Mouse (Mus musculus) forebrain, embryonic 15.5 days (tissue): Measurements from ENCODE around the gene Tpcn1. TPM values are rescaled to one million over a fixed set of nuclear protein-coding genes. Genes with fewer than 3 reads are reported as not detected.

Experiments
- ATAC-seq: fragments of 200-750 bp; cut with Nextera tagmentation; replicated peaks from 2 replicates; pipeline ENCODE4 v1.8.0; 2017; ENCODE audit warnings: mild to moderate bottlenecking, moderate TSS enrichment, moderate library complexity
- H3K27ac ChIP-seq: fragments of 300-500 bp; sonication (generic); replicated peaks from 2 replicates; pipeline ENCODE4 v1.5.1; 2015; ENCODE audit warnings: mild to moderate bottlenecking, inconsistent platforms
- H3K27me3 ChIP-seq: fragments of 300-500 bp; sonication (generic); 2 replicates; pipeline ENCODE4 v1.6.1; 2015; ENCODE audit warnings: inconsistent platforms
- H3K36me3 ChIP-seq: fragments of 300-500 bp; sonication (generic); 2 replicates; pipeline ENCODE4 v1.6.1; 2015; ENCODE audit warnings: mild to moderate bottlenecking, inconsistent platforms
- H3K4me1 ChIP-seq: fragments of 300-500 bp; sonication (generic); 2 replicates; pipeline ENCODE4 v1.6.1; 2015; ENCODE audit warnings: inconsistent platforms
- H3K4me2 ChIP-seq: fragments of 300-500 bp; sonication (generic); replicated peaks from 2 replicates; pipeline ENCODE4 v1.6.1; 2015; ENCODE audit warnings: mild to moderate bottlenecking, inconsistent platforms
- H3K4me3 ChIP-seq: fragments of 300-500 bp; sonication (generic); 2 replicates; pipeline ENCODE4 v1.5.1; 2015; ENCODE audit warnings: mild to moderate bottlenecking, inconsistent platforms
- H3K9ac ChIP-seq: fragments of 300-500 bp; sonication (generic); replicated peaks from 2 replicates; pipeline ENCODE4 v1.6.1; 2015; ENCODE audit warnings: mild to moderate bottlenecking, inconsistent platforms
- H3K9me3 ChIP-seq: fragments of 300-500 bp; sonication (generic); 2 replicates; pipeline ENCODE4 v1.6.1; 2016; ENCODE audit warnings: inconsistent platforms
- WGBS: fragments of 180-500 bp; shearing (Covaris S2); methylation state at CpG from one replicate; pipeline ENCODE4 v1.1.7; 2015; ENCODE audit warnings: mixed read lengths; 5-methylcytosine and 5-hydroxymethylcytosine counted together
- polyA plus RNA-seq: library from polyadenylated mRNA; unstranded; fragments of >200 nt; fragmentation: Nextera tagmentation; extraction: Ambion mirVana; gene quantifications from 2 replicates; pipeline ENCODE4 v1.2.1, GENCODE M21; 2015

Gene Tpcn1
- polyA plus RNA-seq, 1 experiment from 2014 or later: 17.4 TPM

- Histone ChIP-seq H3K9me3 (no peaks in the 10 kb centered on the region), H3K4me2 (no peak overlapping the region), H3K4me3 (no peak overlapping the region), H3K27ac (peak overlapping the region; percentile 73), H3K4me1 (peaks cover 25% of the 10 kb centered on the region), H3K9ac (no peak overlapping the region), H3K27me3 (no peaks in the 10 kb centered on the region), H3K36me3 (peaks cover 4% of the 10 kb centered on the region)
- ATAC-seq: peak; percentile 42
- WGBS: 36% methylated on average over 15 of the region's 15 CpGs
Measured at GRCm38 (mm10) chr5:120534071-120534685, 54.3 kb downstream of the Tpcn1 start.

GRCm38 (mm10) chr5:120531631-120532030 is 56.8 kb downstream of the Tpcn1 start:
- no peaks in the 10 kb centered on the region for H3K27me3 ChIP-seq
- ATAC-seq: no peak
- H3K4me3 ChIP-seq: no peak overlapping the region
- H3K27ac ChIP-seq: no peak overlapping the region
- no peak overlapping the region for H3K4me2 ChIP-seq
- no peaks in the 10 kb centered on the region for H3K9me3 ChIP-seq
- no peaks in the 10 kb centered on the region for H3K36me3 ChIP-seq
- 81% methylated on average over 8 of the region's 8 CpGs for WGBS
- H3K9ac ChIP-seq: no peak overlapping the region
- H3K4me1 ChIP-seq: peaks cover 25% of the 10 kb centered on the region

- Histone ChIP-seq H3K4me2 (no peak overlapping the region), H3K27me3 (no peaks in the 10 kb centered on the region), H3K4me1 (no peaks in the 10 kb centered on the region), H3K9ac (no peak overlapping the region), H3K9me3 (no peaks in the 10 kb centered on the region), H3K27ac (no peak overlapping the region), H3K4me3 (no peak overlapping the region), H3K36me3 (no peaks in the 10 kb centered on the region)
- WGBS: 89% methylated on average over 17 of the region's 20 CpGs
- no peak for ATAC-seq
Measured at GRCm38 (mm10) chr5:120527296-120527964, 61.0 kb downstream of the Tpcn1 start.

GRCm38 (mm10) chr5:120526311-120526710 is 62.2 kb downstream of the Tpcn1 start:
- WGBS: 84% methylated on average over 11 of the region's 11 CpGs
- no peaks in the 10 kb centered on the region for H3K4me1 ChIP-seq
- no peak overlapping the region for H3K27ac ChIP-seq
- no peak overlapping the region for H3K9ac ChIP-seq
- H3K27me3 ChIP-seq: no peaks in the 10 kb centered on the region
- no peak overlapping the region for H3K4me2 ChIP-seq
- H3K9me3 ChIP-seq: no peaks in the 10 kb centered on the region
- H3K4me3 ChIP-seq: no peak overlapping the region
- H3K36me3 ChIP-seq: no peaks in the 10 kb centered on the region
- ATAC-seq: no peak

GRCm38 (mm10) chr5:120525737-120526136 is 62.7 kb downstream of the Tpcn1 start:
- no peak overlapping the region for H3K27ac ChIP-seq
- H3K27me3 ChIP-seq: no peaks in the 10 kb centered on the region
- no peak overlapping the region for H3K4me3 ChIP-seq
- no peaks in the 10 kb centered on the region for H3K9me3 ChIP-seq
- no peak for ATAC-seq
- no peaks in the 10 kb centered on the region for H3K36me3 ChIP-seq
- 37% methylated on average over 5 of the region's 5 CpGs for WGBS
- no peak overlapping the region for H3K9ac ChIP-seq
- H3K4me2 ChIP-seq: no peak overlapping the region
- no peaks in the 10 kb centered on the region for H3K4me1 ChIP-seq

GRCm38 (mm10) chr5:120524736-120525135 is 63.7 kb downstream of the Tpcn1 start:
- Histone ChIP-seq H3K4me2 (no peak overlapping the region), H3K27me3 (no peaks in the 10 kb centered on the region), H3K9me3 (no peaks in the 10 kb centered on the region), H3K36me3 (no peaks in the 10 kb centered on the region), H3K27ac (no peak overlapping the region), H3K4me3 (no peak overlapping the region), H3K9ac (no peak overlapping the region), H3K4me1 (no peaks in the 10 kb centered on the region)
- 95% methylated on average over 2 of the region's 2 CpGs for WGBS
- ATAC-seq: no peak

- H3K9me3 ChIP-seq: no peaks in the 10 kb centered on the region
- H3K27ac ChIP-seq: no peak overlapping the region
- 74% methylated on average over 3 of the region's 3 CpGs for WGBS
- H3K36me3 ChIP-seq: no peaks in the 10 kb centered on the region
- H3K27me3 ChIP-seq: no peaks in the 10 kb centered on the region
- H3K4me3 ChIP-seq: no peak overlapping the region
- ATAC-seq: no peak
- H3K9ac ChIP-seq: no peak overlapping the region
- no peaks in the 10 kb centered on the region for H3K4me1 ChIP-seq
- no peak overlapping the region for H3K4me2 ChIP-seq
Measured at GRCm38 (mm10) chr5:120522649-120523048, 65.8 kb downstream of the Tpcn1 start.

GRCm38 (mm10) chr5:120517552-120517951 is 70.9 kb downstream of the Tpcn1 start:
- Histone ChIP-seq H3K36me3 (no peaks in the 10 kb centered on the region), H3K4me2 (no peak overlapping the region), H3K9me3 (no peaks in the 10 kb centered on the region), H3K27me3 (no peaks in the 10 kb centered on the region), H3K27ac (no peak overlapping the region), H3K4me3 (no peak overlapping the region), H3K9ac (no peak overlapping the region), H3K4me1 (peaks cover 10% of the 10 kb centered on the region)
- 55% methylated on average over 9 of the region's 9 CpGs for WGBS
- ATAC-seq: no peak

GRCm38 (mm10) chr5:120516221-120516984 is 72.1 kb downstream of the Tpcn1 start:
- peaks cover 11% of the 10 kb centered on the region for H3K4me1 ChIP-seq

GRCm38 (mm10) chr5:120515451-120515850 is 73.0 kb downstream of the Tpcn1 start:
- no peaks in the 10 kb centered on the region for H3K9me3 ChIP-seq
- ATAC-seq: no peak
- H3K4me3 ChIP-seq: no peak overlapping the region
- H3K27ac ChIP-seq: no peak overlapping the region
- no peaks in the 10 kb centered on the region; the same call in 1 of the 2 replicates for H3K27me3 ChIP-seq
- H3K36me3 ChIP-seq: no peaks in the 10 kb centered on the region
- H3K4me1 ChIP-seq: peaks cover 21% of the 10 kb centered on the region
- H3K9ac ChIP-seq: no peak overlapping the region
- H3K4me2 ChIP-seq: no peak overlapping the region
- WGBS: 71% methylated on average over 7 of the region's 7 CpGs

More at GRCm38 (mm10) chr5:120516221-120516984, 72.1 kb downstream of the Tpcn1 start:
- H3K36me3 ChIP-seq: no peaks in the 10 kb centered on the region
- H3K27me3 ChIP-seq: no peaks in the 10 kb centered on the region; the same call in 1 of the 2 replicates
- no peak overlapping the region for H3K4me3 ChIP-seq
- no peaks in the 10 kb centered on the region for H3K9me3 ChIP-seq
- H3K27ac ChIP-seq: no peak overlapping the region
- no peak overlapping the region for H3K4me2 ChIP-seq
- ATAC-seq: no peak
- WGBS: 72% methylated on average over 15 of the region's 15 CpGs
- H3K9ac ChIP-seq: no peak overlapping the region

GRCm38 (mm10) chr5:120514754-120515153 is 73.7 kb downstream of the Tpcn1 start:
- no peak overlapping the region for H3K27ac ChIP-seq
- peaks cover 25% of the 10 kb centered on the region for H3K4me1 ChIP-seq
- no peak for ATAC-seq
- H3K27me3 ChIP-seq: no peaks in the 10 kb centered on the region; the same call in 1 of the 2 replicates
- no peak overlapping the region for H3K4me2 ChIP-seq
- H3K4me3 ChIP-seq: no peak overlapping the region
- no peaks in the 10 kb centered on the region for H3K9me3 ChIP-seq
- no peak overlapping the region for H3K9ac ChIP-seq
- WGBS: 12% methylated on average over 4 of the region's 4 CpGs
- no peaks in the 10 kb centered on the region for H3K36me3 ChIP-seq

- H3K27me3 ChIP-seq: no peaks in the 10 kb centered on the region; the same call in 1 of the 2 replicates
- H3K4me3 ChIP-seq: no peak overlapping the region
- H3K36me3 ChIP-seq: no peaks in the 10 kb centered on the region
- no peak for ATAC-seq
- no peak overlapping the region for H3K9ac ChIP-seq
- H3K9me3 ChIP-seq: no peaks in the 10 kb centered on the region
- peaks cover 25% of the 10 kb centered on the region for H3K4me1 ChIP-seq
- H3K27ac ChIP-seq: no peak overlapping the region
- H3K4me2 ChIP-seq: no peak overlapping the region
- WGBS: 85% methylated on average over 9 of the region's 9 CpGs
Measured at GRCm38 (mm10) chr5:120514031-120514677, 74.3 kb downstream of the Tpcn1 start.
